Mouse (Mus musculus): Measurements from ENCODE around the gene Exoc3l. TPM values are rescaled to one million over a fixed set of nuclear protein-coding genes. Genes with fewer than 3 reads are reported as not detected.

Gene Exoc3l
- polyA plus RNA-seq, 1 experiment from 2014 or later, result 15.2 TPM

DNA sequence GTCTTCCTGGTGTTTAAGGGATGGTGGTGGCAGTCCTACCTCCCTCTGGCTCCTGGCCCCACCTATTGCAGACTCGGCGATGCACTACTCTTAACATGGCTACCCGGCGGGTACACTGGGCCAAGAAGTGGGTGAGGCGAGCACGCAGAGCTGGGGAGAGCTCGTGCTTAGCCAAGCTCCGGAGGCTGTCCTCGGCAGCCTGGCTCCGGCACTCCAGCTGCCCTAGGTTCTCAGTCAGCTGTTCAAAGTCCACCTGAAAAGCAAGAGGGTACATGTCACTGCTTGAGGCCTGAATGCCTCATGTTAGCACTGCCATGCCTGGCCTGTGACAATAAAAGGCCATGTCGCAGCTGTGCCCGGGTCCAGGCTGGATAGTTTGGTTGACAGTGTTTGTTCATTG lies 34.4 kb upstream of the Exoc3l start:
- H3K9me3 ChIP-seq, result no peaks in the 10 kb centered on the region
- no peak overlapping the region for H3K27ac ChIP-seq
- peaks cover 77% of the 10 kb centered on the region for H3K36me3 ChIP-seq
- H3K4me3 ChIP-seq, result no peak overlapping the region
- no peaks in the 10 kb centered on the region for H3K27me3 ChIP-seq (ENCODE audit: insufficient read depth, poor library complexity, severe bottlenecking)
- 94% methylated on average over 12 of the region's 12 CpGs for WGBS
- DNase-seq (ENCODE audit: low spot score), result no peak
- peaks cover 13% of the 10 kb centered on the region for H3K4me1 ChIP-seq (replicated peaks)

DNA sequence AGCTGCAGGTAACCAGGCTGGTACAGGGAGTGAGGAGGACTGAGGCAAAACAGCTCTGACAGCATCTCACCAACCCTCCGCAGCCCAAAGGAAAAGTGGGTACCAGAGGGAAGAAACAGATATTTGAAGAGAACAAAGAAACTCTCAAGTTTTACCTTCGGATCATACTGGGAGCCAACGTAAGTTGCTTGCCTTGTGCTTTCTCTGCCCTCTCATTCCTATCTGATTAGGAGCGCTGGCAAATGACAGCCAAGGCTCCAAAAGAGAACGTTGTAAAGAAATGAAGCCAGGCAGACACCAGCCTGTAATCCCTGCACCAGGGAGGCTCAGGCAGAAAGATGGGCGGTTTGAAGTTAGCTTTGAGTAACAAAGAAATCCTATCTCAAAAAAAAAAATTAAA lies 31.1 kb upstream of the Exoc3l start:
- Histone ChIP-seq H3K36me3 (peaks cover 54% of the 10 kb centered on the region), H3K27ac (peak overlapping the region; percentile 91), H3K27me3 (ENCODE audit: insufficient read depth, poor library complexity, severe bottlenecking) (no peaks in the 10 kb centered on the region), H3K9me3 (no peaks in the 10 kb centered on the region), H3K4me1 (replicated peaks) (peaks cover 24% of the 10 kb centered on the region), H3K4me3 (peak overlapping the region; percentile 83)
- no peak for DNase-seq (ENCODE audit: low spot score)
- 50% methylated on average over 6 of the region's 6 CpGs for WGBS

DNA sequence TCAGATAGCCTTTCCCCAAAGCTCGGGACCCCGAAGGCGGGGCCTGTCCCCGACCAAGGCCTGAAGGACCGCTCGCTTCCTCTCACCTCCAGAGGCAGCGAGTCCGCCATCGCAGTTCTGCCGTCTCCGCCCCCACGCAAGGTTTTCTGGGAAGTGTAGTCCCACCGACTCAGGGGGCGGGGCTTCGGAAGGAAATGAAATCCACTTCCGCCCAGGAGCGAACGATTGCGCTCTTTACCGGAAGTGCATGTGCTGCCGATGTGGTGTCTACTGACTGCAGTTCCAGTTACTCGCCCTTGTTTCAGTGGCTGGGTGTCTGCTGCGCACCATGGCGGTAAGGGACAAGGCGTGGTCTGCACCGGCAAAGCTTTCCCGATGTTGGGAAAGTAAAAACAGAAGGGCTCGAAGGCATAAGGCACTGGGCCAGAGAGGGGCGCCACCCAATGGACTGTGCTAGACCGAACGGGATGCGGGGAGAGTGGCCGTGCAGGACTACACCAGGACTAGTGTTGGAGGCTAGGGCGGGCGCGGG lies 30.3 kb upstream of the Exoc3l start, which contains the start of the genes Lrrc29 and Tmem208:
Gene Lrrc29 (minus strand): TSS at position 138 of the 532 bp plus-strand sequence.
Gene Tmem208 (plus strand): TSS at position 214 of the 532 bp plus-strand sequence.
- under 1% methylated on average over 36 of the region's 36 CpGs for WGBS
- Histone ChIP-seq H3K4me3 (peak within 1 kb of the TSS; percentile 83), H3K27me3 (ENCODE audit: insufficient read depth, poor library complexity, severe bottlenecking) (no peaks in the 10 kb centered on the region), H3K36me3 (peaks cover 46% of the 10 kb centered on the region), H3K9me3 (no peaks in the 10 kb centered on the region), H3K27ac (peak within 1 kb of the TSS; percentile 91), H3K4me1 (replicated peaks) (peaks cover 24% of the 10 kb centered on the region)
- peak; percentile 97 for DNase-seq (ENCODE audit: low spot score)

DNA sequence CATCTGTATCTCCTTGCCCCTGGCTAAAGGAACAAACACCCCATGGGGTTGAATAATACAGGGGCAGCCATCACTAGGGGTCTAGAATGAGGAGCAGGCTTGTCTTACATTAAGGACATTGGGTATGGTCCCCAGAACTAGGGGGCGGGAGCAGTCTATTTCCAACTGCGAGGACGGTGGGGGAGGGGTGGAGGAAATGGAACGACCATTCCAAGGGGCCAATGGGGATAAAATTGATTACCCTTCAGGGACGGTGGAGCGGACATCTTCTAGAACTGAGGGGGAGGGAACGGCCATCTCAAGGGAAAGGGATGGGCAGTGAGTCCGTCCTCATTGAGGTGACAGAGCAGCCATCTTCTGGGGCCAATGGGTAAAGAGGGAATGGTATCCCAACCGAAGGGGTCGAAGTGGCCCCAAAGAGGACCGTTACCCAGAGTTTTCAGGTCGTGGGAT lies 29.8 kb upstream of the Exoc3l start:
- H3K27ac ChIP-seq, result peak overlapping the region; percentile 91
- H3K4me3 ChIP-seq, result peak overlapping the region; percentile 83
- no peaks in the 10 kb centered on the region for H3K27me3 ChIP-seq (ENCODE audit: insufficient read depth, poor library complexity, severe bottlenecking)
- under 1% methylated on average over 12 of the region's 12 CpGs for WGBS
- peaks cover 24% of the 10 kb centered on the region for H3K4me1 ChIP-seq (replicated peaks)
- H3K9me3 ChIP-seq, result no peaks in the 10 kb centered on the region
- peak; percentile 27 for DNase-seq (ENCODE audit: low spot score)
- peaks cover 41% of the 10 kb centered on the region for H3K36me3 ChIP-seq

DNA sequence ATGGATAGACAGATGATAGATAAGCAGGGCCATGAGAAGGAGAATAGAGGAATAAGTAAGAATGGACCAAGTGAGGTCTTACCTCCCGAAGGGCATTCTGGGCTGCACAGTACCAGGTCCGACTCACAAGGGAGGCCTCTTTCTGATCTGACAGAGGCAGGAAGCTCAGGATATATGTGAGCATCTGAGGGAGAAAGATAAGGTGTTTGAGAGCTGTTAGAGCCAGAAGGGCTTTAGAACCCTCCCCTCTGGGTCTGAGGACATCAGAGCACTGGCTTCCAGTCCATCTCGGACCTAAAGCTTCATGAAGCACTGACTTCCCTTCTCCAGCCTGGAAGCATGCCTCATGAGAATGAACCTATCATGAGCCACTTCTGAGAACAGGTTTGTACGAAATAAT lies 27.3 kb upstream of the Exoc3l start:
- 90% methylated on average over 4 of the region's 4 CpGs for WGBS
- Histone ChIP-seq H3K27me3 (ENCODE audit: insufficient read depth, poor library complexity, severe bottlenecking) (no peaks in the 10 kb centered on the region), H3K9me3 (no peaks in the 10 kb centered on the region), H3K4me1 (replicated peaks) (peaks cover 24% of the 10 kb centered on the region), H3K27ac (no peak overlapping the region), H3K4me3 (no peak overlapping the region), H3K36me3 (peaks cover 36% of the 10 kb centered on the region)
- no peak for DNase-seq (ENCODE audit: low spot score)

DNA sequence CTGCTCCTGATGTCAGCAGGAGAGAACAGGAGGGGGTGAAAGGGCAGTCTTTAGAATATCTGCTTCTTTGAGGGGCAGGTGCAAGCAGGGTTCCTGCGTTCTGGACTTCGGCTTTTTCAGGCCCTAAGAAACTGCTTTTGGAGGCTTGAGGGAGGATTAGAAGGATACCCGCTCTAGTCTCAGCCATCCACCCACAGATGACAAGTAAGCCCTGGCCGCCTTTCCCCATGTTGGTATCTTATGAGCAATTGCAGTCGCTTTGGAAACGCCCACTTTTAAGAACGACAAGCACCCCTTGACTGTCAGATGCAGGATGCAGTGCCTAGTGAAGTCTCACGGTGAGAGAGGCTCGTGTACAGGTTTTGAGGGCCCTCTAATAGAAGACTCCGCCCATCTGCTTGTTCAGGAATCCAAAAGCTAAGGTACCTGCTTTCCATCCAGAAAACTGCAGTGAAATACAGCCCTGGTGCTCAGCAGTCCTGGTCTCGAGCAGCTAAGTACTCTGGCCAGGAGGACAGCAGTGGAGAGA lies 22.8 kb upstream of the Exoc3l start:
- Histone ChIP-seq H3K4me1 (replicated peaks) (no peaks in the 10 kb centered on the region), H3K4me3 (no peak overlapping the region), H3K9me3 (no peaks in the 10 kb centered on the region), H3K27ac (no peak overlapping the region), H3K27me3 (ENCODE audit: insufficient read depth, poor library complexity, severe bottlenecking) (no peaks in the 10 kb centered on the region), H3K36me3 (peaks cover 72% of the 10 kb centered on the region)
- 85% methylated on average over 11 of the region's 11 CpGs for WGBS
- no peak for DNase-seq (ENCODE audit: low spot score)

DNA sequence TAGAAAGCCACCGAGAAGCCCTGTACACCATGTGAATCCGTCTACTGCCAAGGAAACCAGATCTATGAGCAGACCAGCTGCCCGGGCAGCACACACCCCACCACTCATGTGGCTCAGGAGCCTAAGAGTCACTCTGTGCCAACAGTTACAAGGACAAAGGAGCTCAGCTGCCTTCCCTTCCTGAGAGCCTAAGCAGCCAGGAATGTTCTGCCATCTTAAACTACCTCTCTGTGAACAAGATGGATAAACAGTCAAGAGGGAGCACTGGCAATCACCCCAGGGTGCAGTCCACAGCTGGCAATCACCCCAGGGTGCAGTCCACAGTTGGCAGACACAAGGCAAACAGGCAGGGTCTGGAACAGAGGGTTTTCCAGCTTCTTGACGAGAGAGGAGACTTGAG lies 22.0 kb upstream of the Exoc3l start:
- H3K4me1 ChIP-seq (replicated peaks), result no peaks in the 10 kb centered on the region
- no peak overlapping the region for H3K27ac ChIP-seq
- WGBS, result 90% methylated on average over 4 of the region's 4 CpGs
- H3K9me3 ChIP-seq, result no peaks in the 10 kb centered on the region
- no peak for DNase-seq (ENCODE audit: low spot score)
- peaks cover 76% of the 10 kb centered on the region for H3K36me3 ChIP-seq
- no peak overlapping the region for H3K4me3 ChIP-seq
- H3K27me3 ChIP-seq (ENCODE audit: insufficient read depth, poor library complexity, severe bottlenecking), result no peaks in the 10 kb centered on the region

DNA sequence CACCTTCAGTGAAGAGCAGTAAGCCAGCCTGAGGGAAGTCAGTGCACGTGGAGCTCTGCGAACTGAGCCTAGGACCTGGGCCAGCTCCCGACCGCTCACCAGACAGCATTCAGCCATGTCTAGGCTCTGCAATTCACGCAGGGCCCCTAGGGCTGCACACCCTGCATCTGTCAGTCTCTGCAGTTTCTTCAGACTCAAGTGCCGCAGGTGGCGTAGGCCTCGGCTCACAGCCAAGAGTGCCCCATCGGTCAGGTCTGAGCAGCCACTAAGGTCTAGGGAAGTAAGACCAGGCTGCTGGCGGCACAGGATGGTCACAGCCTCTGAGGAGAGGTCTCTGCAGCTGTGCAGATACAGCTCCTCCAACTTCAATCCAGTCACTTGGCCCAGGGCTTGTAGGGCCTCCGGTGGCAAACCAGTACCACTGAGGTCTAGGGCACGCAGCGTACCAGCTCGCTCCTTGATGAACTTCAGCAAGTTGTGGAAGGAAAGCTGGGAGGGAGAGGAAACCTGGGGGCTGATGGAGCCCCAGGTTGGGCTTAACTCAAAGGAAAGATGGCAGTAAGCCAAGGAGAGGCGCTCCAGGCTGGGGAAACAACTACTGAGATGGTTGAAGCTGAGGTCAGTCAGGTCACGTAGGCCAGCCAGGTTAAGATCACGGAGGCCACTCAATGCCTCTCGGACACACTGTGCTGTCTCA lies 19.3 kb upstream of the Exoc3l start:
- Histone ChIP-seq H3K4me3 (no peak overlapping the region), H3K4me1 (replicated peaks) (no peaks in the 10 kb centered on the region), H3K36me3 (peaks cover 96% of the 10 kb centered on the region), H3K27me3 (ENCODE audit: insufficient read depth, poor library complexity, severe bottlenecking) (no peaks in the 10 kb centered on the region), H3K9me3 (no peaks in the 10 kb centered on the region), H3K27ac (no peak overlapping the region)
- WGBS, result 94% methylated on average over 18 of the region's 18 CpGs
- DNase-seq (ENCODE audit: low spot score), result no peak

DNA sequence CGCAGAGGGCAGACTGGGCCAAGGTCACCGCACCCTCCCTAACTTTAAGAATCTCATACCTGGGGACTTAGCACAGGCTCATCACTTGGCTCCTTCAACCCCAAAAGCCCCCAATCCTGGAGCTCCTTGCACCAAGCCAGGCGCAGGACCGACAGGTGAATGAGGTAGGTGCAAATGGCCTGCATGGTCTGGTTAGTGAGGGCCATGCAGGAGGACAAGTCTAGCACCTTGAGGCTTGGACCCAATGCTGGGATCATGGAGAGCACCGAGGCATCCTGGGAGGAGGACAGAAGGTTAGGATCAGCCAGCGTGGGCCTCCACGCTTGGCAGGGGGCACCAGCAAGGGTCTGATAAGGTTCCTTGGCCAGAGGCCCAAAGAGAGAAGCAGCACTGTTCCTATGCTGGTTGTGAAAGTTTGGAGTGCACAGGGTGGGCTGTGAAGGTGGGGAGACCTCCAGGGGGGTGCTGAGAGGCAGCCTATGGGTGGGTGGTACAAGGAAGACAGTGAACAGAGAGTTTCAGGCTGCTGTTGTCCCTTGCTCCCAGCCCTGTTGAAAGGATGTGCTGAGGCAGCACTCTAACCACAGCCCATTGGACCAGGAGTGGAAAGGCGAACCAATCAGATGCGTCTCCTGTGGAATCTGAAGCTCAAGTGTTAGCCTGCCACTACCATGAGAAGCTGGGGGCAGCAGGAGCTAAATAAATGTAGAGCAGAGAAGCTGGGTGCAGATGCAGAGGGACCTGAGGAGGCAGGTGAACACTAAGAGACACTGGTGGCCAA lies 17.9 kb upstream of the Exoc3l start:
- Histone ChIP-seq H3K9me3 (no peaks in the 10 kb centered on the region), H3K27me3 (ENCODE audit: insufficient read depth, poor library complexity, severe bottlenecking) (no peaks in the 10 kb centered on the region), H3K27ac (no peak overlapping the region), H3K4me3 (no peak overlapping the region), H3K4me1 (replicated peaks) (no peaks in the 10 kb centered on the region), H3K36me3 (peaks cover 97% of the 10 kb centered on the region)
- DNase-seq (ENCODE audit: low spot score), result no peak
- 81% methylated on average over 9 of the region's 9 CpGs for WGBS

DNA sequence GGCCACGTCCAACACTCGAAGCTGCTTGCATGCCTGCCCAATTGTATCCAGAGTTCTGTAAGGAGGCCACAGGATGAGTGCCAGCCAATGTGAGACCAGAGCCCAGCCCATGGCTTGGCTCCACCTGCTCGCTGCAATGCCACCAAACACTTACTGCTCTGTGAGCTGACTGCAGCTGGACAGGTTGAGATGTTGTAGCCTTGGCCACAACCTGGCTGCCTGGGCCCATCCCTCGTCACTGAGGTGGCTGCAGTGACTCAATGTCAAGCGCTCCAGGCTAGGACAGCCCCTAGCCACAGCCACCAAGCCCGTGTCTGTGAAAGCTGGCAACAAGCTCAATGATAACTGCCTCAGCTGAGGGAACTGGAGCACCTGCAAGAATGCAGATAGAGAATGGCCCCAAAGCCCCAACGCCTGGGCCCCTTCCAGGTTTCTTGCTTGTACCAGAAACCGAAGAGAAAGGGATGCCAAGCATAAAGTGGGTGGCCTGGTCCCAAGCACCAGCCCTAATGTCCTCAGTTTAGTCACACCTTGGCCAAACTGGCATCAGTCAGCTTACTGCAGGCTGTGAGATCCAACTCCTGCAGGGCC lies 17.1 kb upstream of the Exoc3l start:
- H3K27me3 ChIP-seq (ENCODE audit: insufficient read depth, poor library complexity, severe bottlenecking), result no peaks in the 10 kb centered on the region
- H3K4me3 ChIP-seq, result no peak overlapping the region
- 89% methylated on average over 8 of the region's 8 CpGs for WGBS
- H3K4me1 ChIP-seq (replicated peaks), result no peaks in the 10 kb centered on the region
- no peak for DNase-seq (ENCODE audit: low spot score)
- H3K27ac ChIP-seq, result no peak overlapping the region
- H3K36me3 ChIP-seq, result peaks cover 97% of the 10 kb centered on the region
- H3K9me3 ChIP-seq, result no peaks in the 10 kb centered on the region

DNA sequence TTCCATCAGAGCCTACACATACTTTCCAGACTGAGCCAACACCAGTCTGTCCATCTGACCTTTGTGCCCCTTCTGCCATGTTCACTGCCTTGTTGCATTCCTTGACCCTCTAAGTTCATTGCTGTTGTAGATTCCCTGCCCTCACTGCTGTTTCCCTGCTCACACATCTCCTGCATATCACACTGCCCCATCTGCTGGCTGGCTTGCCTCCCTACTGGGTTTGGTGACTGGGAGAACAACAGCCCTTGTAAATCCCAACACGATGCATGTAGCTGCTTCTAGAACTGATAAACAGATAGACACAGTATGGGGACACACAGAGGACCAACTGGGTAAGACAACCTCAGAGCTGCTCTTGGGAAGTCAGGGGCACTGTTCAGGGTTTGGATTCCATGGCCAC lies 15.8 kb upstream of the Exoc3l start:
- no peaks in the 10 kb centered on the region for H3K4me1 ChIP-seq (replicated peaks)
- H3K36me3 ChIP-seq, result peaks cover 99% of the 10 kb centered on the region
- no peaks in the 10 kb centered on the region for H3K9me3 ChIP-seq
- DNase-seq (ENCODE audit: low spot score), result no peak
- H3K27me3 ChIP-seq (ENCODE audit: insufficient read depth, poor library complexity, severe bottlenecking), result no peaks in the 10 kb centered on the region
- no peak overlapping the region for H3K4me3 ChIP-seq
- WGBS, result 79% methylated on average over 1 of the region's 1 CpGs
- no peak overlapping the region for H3K27ac ChIP-seq

DNA sequence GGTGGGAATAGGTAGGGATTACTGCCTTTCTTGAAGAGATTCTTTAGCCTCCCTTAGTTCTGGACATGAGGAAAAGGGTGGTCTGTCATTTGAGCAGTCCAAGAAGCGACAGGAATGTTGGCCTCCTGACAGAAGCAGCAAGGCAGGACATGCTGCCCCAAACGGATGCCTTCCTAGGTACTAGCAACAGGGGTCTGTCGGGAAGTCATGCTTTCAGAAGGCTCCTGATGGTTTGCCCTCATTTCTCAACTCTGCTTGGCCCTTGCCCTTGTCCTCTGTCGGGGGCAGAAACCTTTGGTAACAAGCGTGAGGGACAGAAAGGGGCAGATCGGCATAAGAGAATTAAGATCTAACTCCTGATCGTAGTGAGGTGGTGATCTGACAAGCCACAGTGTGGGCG lies 14.2 kb upstream of the Exoc3l start:
- H3K9me3 ChIP-seq, result no peaks in the 10 kb centered on the region
- H3K27me3 ChIP-seq (ENCODE audit: insufficient read depth, poor library complexity, severe bottlenecking), result no peaks in the 10 kb centered on the region
- 86% methylated on average over 8 of the region's 8 CpGs for WGBS
- H3K27ac ChIP-seq, result no peak overlapping the region
- DNase-seq (ENCODE audit: low spot score), result no peak
- H3K36me3 ChIP-seq, result peaks cover 88% of the 10 kb centered on the region
- no peak overlapping the region for H3K4me3 ChIP-seq
- H3K4me1 ChIP-seq (replicated peaks), result peaks cover 15% of the 10 kb centered on the region
